Mouse (Mus musculus) cerebellum, adult 2 months (tissue): ENCODE results near the gene Col6a4.

Experiments
- CTCF ChIP-seq: fragments of 200-500 bp; IDR thresholded peaks from 2 replicates; pipeline ENCODE4 v1.5.1; 2011; ENCODE audit warnings: low read depth, mild to moderate bottlenecking, control low read depth, low read length, moderate library complexity, borderline replicate concordance; ENCODE audit not compliant: insufficient read depth
- POLR2A ChIP-seq: fragments of 200-500 bp; IDR thresholded peaks from 2 replicates; pipeline ENCODE4 v1.6.1; 2011; ENCODE audit warnings: low read length, control low read depth, borderline replicate concordance; ENCODE audit not compliant: insufficient read depth

GRCm38 (mm10) chr9:105949755-105950154, 146.8 kb downstream of the Col6a4 start:
- TF ChIP-seq CTCF (no peak), POLR2A (no peak)
